Mouse (Mus musculus): ENCODE measurements around the gene Moap1. TPM values are rescaled to one million over a fixed set of nuclear protein-coding genes. Genes with fewer than 3 reads are reported as not detected.
A peak's percentile ranks its signal among the peaks of the same experiment; 100 is the strongest.

Moap1 gene
- polyA plus RNA-seq, 1 experiment from 2014 or later, result 6.8 TPM

DNA sequence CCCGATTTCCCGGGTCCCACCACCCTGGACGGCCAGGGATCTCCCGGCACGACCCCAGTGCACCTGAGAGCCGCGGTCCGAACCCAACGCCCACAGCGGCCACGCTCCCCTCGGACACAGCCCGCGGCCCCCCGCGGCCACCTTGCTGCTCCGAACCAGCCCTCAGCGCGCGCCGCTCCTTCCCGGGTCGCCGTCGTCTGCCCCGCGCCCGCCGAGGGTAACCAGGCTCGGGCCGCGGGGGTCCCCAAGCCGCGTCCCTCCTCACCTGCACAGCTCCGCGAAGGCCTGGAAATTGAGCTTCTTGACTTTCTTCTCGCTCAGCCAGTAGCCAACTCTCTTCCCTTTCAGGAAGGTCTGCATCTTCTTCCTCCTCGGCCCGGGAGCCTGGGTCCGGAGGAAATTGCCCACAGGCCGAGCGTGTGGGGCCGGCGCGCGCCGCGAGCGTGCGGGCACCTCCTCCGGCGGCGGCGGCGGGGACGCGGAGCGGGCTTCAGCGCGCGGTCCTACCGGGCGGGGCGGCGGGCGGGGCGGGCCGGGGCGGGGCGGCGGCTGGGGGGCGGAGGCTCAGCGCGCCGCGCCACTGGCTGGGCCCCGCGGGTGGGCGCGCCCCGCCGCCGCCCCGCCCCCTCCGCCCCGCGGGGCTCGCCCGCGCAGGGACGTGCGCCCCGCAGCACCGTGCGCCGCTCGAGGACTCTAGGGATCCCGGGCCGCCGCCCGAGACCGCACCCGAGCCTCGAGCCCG lies 38.8 kb downstream of the Moap1 start, which contains the start of gene Itpk1:
Itpk1 (minus strand) TSS at position 474 of the 742 bp plus-strand sequence.
- H3K36me3 ChIP-seq (ENCODE audit: control insufficient read depth, insufficient read depth), result no peaks in the 10 kb centered on the region
- H3K9me3 ChIP-seq (replicated peaks; ENCODE audit: control insufficient read depth, low read length), result no peaks in the 10 kb centered on the region
- peaks cover 8% of the 10 kb centered on the region for H3K27me3 ChIP-seq (ENCODE audit: control insufficient read depth, insufficient read depth, low read depth, low read length)
- peak within 1 kb of the TSS; percentile 99 for H3K4me2 ChIP-seq (ENCODE audit: low read depth, low read length)
- H3K4me3 ChIP-seq (ENCODE audit: low read depth, low read length), result peak within 1 kb of the TSS; percentile 76
- H3K27ac ChIP-seq (ENCODE audit: low read length), result peak within 1 kb of the TSS; percentile 84
- ATAC-seq (ENCODE audit: low read depth), result peak; percentile 97
- peaks cover 32% of the 10 kb centered on the region for H3K4me1 ChIP-seq (ENCODE audit: control insufficient read depth, low read depth, low read length)
- under 1% methylated on average over 55 of the region's 105 CpGs for WGBS (ENCODE audit: insufficient replicate concordance)
- peak within 1 kb of the TSS; percentile 78 for H3K9ac ChIP-seq (ENCODE audit: low read depth, low read length)

DNA sequence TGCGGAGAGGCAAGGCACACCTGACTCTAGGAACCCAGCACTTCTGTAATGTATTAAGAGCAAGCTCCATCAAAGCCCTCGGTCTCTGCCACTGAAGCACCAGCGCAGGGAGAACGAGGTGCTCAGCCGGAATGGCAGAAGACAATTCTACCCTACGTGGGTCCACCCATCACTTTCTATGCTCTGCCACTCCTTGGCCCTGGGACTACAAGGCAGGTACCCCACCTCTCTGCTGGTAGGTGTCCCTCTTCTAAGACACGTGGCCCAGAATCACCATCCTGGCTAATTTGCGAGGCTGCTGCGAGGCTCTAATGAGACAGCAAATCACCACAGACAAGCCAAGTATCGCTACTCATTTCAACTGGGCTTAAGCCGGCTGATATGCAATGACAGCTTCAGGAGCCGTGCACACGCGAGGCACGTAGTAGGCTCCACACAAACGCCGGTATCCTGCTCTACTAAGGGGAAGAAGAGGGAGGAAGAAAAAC lies 39.5 kb downstream of the Moap1 start:
- peak overlapping the region; percentile 99 for H3K4me2 ChIP-seq (ENCODE audit: low read depth, low read length)
- 12% methylated on average over 17 of the region's 17 CpGs for WGBS (ENCODE audit: insufficient replicate concordance)
- H3K4me1 ChIP-seq (ENCODE audit: control insufficient read depth, low read depth, low read length), result peaks cover 32% of the 10 kb centered on the region
- no peaks in the 10 kb centered on the region for H3K36me3 ChIP-seq (ENCODE audit: control insufficient read depth, insufficient read depth)
- peak overlapping the region; percentile 77 for H3K9ac ChIP-seq (ENCODE audit: low read depth, low read length)
- peaks cover 8% of the 10 kb centered on the region for H3K27me3 ChIP-seq (ENCODE audit: control insufficient read depth, insufficient read depth, low read depth, low read length)
- H3K9me3 ChIP-seq (replicated peaks; ENCODE audit: control insufficient read depth, low read length), result no peaks in the 10 kb centered on the region
- peak overlapping the region; percentile 76 for H3K4me3 ChIP-seq (ENCODE audit: low read depth, low read length)
- no peak overlapping the region for H3K27ac ChIP-seq (ENCODE audit: low read length)
- ATAC-seq (ENCODE audit: low read depth), result 0 out of 2 replicates have a peak, but pooled peaks have one; percentile 1

DNA sequence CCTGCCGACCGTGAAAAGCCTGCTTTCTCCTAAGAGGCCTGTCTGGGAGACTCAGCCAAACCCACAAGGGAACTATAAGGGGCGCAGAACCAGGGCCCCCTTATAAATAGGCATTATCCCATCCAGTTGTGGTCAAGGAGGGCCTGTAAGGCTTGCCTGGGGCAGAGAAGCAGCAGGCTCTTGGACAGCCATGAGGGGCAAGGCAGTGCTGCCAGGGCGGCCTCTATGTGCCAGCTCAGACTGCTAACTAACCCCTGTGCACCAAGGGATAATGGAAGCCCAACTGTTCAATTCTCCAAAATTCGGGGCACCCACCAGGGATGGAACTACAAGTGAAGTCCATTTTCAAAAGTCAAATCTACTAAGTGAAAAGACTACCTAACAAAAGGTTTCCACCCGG lies 40.0 kb downstream of the Moap1 start:
- WGBS (ENCODE audit: insufficient replicate concordance), result 45% methylated on average over 6 of the region's 6 CpGs

DNA sequence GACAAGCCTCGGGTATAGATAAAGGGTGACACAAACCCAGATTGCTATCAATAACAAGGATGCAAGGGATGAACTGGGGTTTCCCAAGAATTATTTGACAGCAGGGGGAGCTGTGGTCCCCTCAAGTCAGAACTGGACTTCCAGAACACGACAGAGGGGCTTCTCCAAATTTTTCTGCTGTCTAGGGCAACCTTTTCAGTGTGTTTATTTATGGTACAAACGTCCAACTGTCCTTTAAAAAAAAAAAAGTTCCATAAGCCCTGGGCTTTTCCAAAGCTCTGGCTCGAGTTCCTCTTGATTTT lies 40.4 kb downstream of the Moap1 start:
- H3K27ac ChIP-seq (ENCODE audit: low read length), result no peak overlapping the region
- peaks cover 40% of the 10 kb centered on the region for H3K4me1 ChIP-seq (ENCODE audit: control insufficient read depth, low read depth, low read length)
- no peak overlapping the region; the same call in 1 of the 2 replicates for H3K9ac ChIP-seq (ENCODE audit: low read depth, low read length)
- H3K4me2 ChIP-seq (ENCODE audit: low read depth, low read length), result peak overlapping the region; percentile 99
- 7% methylated on average over 4 of the region's 4 CpGs for WGBS (ENCODE audit: insufficient replicate concordance)
- H3K9me3 ChIP-seq (replicated peaks; ENCODE audit: control insufficient read depth, low read length), result no peaks in the 10 kb centered on the region
- H3K36me3 ChIP-seq (ENCODE audit: control insufficient read depth, insufficient read depth), result no peaks in the 10 kb centered on the region
- ATAC-seq (ENCODE audit: low read depth), result no peak
- peaks cover 8% of the 10 kb centered on the region for H3K27me3 ChIP-seq (ENCODE audit: control insufficient read depth, insufficient read depth, low read depth, low read length)
- peak overlapping the region; percentile 25; the same call in 1 of the 2 replicates for H3K4me3 ChIP-seq (ENCODE audit: low read depth, low read length)

More for the DNA sequence above, 40.0 kb downstream of the Moap1 start:
- no peak overlapping the region for H3K27ac ChIP-seq (ENCODE audit: low read length)
- peak overlapping the region; percentile 76 for H3K4me3 ChIP-seq (ENCODE audit: low read depth, low read length)
- no peak overlapping the region for H3K9ac ChIP-seq (ENCODE audit: low read depth, low read length)
- H3K4me2 ChIP-seq (ENCODE audit: low read depth, low read length), result peak overlapping the region; percentile 99
- peaks cover 8% of the 10 kb centered on the region for H3K27me3 ChIP-seq (ENCODE audit: control insufficient read depth, insufficient read depth, low read depth, low read length)
- H3K4me1 ChIP-seq (ENCODE audit: control insufficient read depth, low read depth, low read length), result peaks cover 36% of the 10 kb centered on the region
- ATAC-seq (ENCODE audit: low read depth), result no peak
- H3K36me3 ChIP-seq (ENCODE audit: control insufficient read depth, insufficient read depth), result no peaks in the 10 kb centered on the region
- no peaks in the 10 kb centered on the region for H3K9me3 ChIP-seq (replicated peaks; ENCODE audit: control insufficient read depth, low read length)

DNA sequence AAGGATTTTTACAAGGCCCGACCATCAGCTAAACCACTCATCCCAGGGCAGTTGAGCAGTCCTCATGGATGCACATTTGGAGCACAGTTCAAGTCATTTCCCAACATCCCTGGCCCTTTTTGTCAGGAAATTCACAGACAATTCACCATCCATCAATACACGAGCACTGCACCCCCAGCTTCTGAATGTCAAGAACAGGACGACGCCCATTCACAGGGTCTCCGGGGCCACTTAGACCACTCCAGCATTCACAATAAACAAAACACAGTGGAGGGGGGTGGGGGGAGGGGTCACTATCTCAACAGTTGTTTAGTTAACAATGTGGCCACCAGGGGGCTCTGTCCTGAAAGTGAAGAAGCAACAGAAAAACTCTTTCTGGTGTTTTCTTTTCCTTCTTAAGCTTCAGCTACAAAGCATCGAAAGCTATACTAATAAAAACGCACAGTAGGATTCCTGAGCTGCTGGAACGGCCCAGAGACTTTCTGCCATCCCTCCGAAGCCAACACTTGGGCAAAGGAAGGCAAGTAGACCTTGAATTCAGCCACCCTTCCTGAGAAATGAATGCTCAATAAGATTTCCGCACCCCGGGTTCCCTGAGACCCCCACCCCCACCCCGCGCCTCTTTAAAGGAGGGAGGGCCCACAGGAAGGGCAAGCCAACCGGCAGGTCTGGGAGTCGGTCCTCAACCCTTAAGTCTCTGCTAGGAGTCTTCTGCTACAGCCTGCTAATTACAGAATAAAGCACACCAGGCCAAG lies 40.9 kb downstream of the Moap1 start:
- H3K27me3 ChIP-seq (ENCODE audit: control insufficient read depth, insufficient read depth, low read depth, low read length), result peaks cover 6% of the 10 kb centered on the region
- H3K9me3 ChIP-seq (replicated peaks; ENCODE audit: control insufficient read depth, low read length), result no peaks in the 10 kb centered on the region
- peaks cover 45% of the 10 kb centered on the region for H3K4me1 ChIP-seq (ENCODE audit: control insufficient read depth, low read depth, low read length)
- peak overlapping the region; percentile 25; the same call in 1 of the 2 replicates for H3K4me3 ChIP-seq (ENCODE audit: low read depth, low read length)
- H3K36me3 ChIP-seq (ENCODE audit: control insufficient read depth, insufficient read depth), result no peaks in the 10 kb centered on the region
- ATAC-seq (ENCODE audit: low read depth), result no peak
- peak overlapping the region; percentile 38 for H3K27ac ChIP-seq (ENCODE audit: low read length)
- H3K9ac ChIP-seq (ENCODE audit: low read depth, low read length), result no peak overlapping the region; the same call in 1 of the 2 replicates
- H3K4me2 ChIP-seq (ENCODE audit: low read depth, low read length), result peak overlapping the region; percentile 99
- WGBS (ENCODE audit: insufficient replicate concordance), result 8% methylated on average over 15 of the region's 15 CpGs

DNA sequence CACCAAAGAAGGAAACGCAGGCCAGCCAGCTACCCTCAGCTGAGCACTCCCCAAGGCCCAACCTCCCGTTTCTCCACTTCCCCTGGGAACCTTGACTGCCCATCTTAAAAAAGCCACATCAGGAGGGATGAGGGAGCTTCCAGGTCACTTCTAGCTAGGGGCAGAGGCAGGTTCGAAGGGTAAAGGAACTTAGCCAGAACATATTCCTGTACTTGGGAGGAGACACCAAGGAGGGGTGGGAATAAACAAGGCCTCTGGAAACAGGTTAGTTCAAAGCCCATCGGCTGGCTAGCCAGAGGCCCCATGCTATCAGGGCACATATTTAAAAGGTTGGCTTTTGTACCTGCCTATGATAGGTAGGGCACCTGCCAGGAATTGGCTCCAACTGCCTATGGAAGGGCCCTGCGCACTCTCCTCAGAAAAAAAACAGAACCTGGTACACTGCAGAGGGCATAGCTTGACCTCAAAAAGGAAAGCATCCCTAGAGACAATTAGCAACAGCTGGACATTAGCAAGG lies 41.7 kb downstream of the Moap1 start:
- ATAC-seq (ENCODE audit: low read depth), result no peak
- Histone ChIP-seq H3K4me2 (ENCODE audit: low read depth, low read length) (no peak overlapping the region), H3K9ac (ENCODE audit: low read depth, low read length) (no peak overlapping the region), H3K9me3 (replicated peaks; ENCODE audit: control insufficient read depth, low read length) (no peaks in the 10 kb centered on the region), H3K4me3 (ENCODE audit: low read depth, low read length) (no peak overlapping the region), H3K27ac (ENCODE audit: low read length) (no peak overlapping the region), H3K4me1 (ENCODE audit: control insufficient read depth, low read depth, low read length) (peaks cover 53% of the 10 kb centered on the region), H3K36me3 (ENCODE audit: control insufficient read depth, insufficient read depth) (no peaks in the 10 kb centered on the region), H3K27me3 (ENCODE audit: control insufficient read depth, insufficient read depth, low read depth, low read length) (peaks cover 3% of the 10 kb centered on the region; the same call in 1 of the 2 replicates)
- WGBS (ENCODE audit: insufficient replicate concordance), result 70% methylated on average over 5 of the region's 5 CpGs

DNA sequence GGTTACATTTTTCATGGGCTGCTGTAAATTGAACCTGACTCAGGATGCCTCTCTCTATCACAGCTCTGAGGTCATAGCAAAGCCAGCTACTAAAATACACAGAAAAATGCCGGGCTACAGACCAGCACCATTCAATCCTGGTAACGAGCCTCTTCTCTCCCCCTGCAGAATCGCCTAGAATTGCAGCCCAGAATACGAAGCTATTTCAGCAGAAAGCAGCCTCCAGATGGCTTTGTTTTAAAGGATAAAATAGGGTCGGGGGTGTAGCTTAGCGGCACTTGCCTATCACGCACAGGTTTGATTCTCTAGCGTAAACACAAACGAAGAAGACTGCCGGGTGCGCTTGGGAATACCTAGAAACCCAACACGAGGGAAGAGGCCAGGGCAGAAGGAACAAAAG lies 43.0 kb downstream of the Moap1 start:
- 73% methylated on average over 12 of the region's 12 CpGs for WGBS (ENCODE audit: insufficient replicate concordance)
- no peaks in the 10 kb centered on the region for H3K9me3 ChIP-seq (replicated peaks; ENCODE audit: control insufficient read depth, low read length)
- no peaks in the 10 kb centered on the region for H3K27me3 ChIP-seq (ENCODE audit: control insufficient read depth, insufficient read depth, low read depth, low read length)
- no peak overlapping the region for H3K4me2 ChIP-seq (ENCODE audit: low read depth, low read length)
- no peak for ATAC-seq (ENCODE audit: low read depth)
- H3K4me3 ChIP-seq (ENCODE audit: low read depth, low read length), result no peak overlapping the region
- peaks cover 59% of the 10 kb centered on the region for H3K4me1 ChIP-seq (ENCODE audit: control insufficient read depth, low read depth, low read length)
- no peak overlapping the region for H3K27ac ChIP-seq (ENCODE audit: low read length)
- no peak overlapping the region for H3K9ac ChIP-seq (ENCODE audit: low read depth, low read length)
- H3K36me3 ChIP-seq (ENCODE audit: control insufficient read depth, insufficient read depth), result no peaks in the 10 kb centered on the region

DNA sequence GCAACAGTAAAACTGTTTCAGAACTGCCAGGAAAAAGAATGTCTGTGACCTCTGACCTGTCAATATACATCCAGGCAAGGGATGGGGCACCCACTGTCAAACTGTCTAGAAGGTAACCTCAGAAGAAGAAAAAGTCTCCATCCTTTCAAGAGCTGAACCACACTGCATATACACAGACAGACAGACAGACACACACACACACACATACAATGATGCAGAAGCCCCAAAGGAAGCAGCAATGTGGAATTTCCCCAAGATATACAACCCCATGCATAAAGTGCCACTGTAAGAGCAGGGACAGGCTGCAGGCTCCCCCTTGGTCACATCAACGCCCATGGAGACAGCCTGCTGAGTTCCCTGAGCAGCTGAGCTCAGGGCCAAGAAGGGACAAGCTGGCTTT lies 44.3 kb downstream of the Moap1 start:
- H3K9me3 ChIP-seq (replicated peaks; ENCODE audit: control insufficient read depth, low read length), result no peaks in the 10 kb centered on the region
- 55% methylated on average over 1 of the region's 1 CpGs for WGBS (ENCODE audit: insufficient replicate concordance)
- H3K4me2 ChIP-seq (ENCODE audit: low read depth, low read length), result no peak overlapping the region
- H3K27me3 ChIP-seq (ENCODE audit: control insufficient read depth, insufficient read depth, low read depth, low read length), result no peaks in the 10 kb centered on the region
- H3K4me3 ChIP-seq (ENCODE audit: low read depth, low read length), result no peak overlapping the region
- peaks cover 54% of the 10 kb centered on the region for H3K4me1 ChIP-seq (ENCODE audit: control insufficient read depth, low read depth, low read length)
- H3K27ac ChIP-seq (ENCODE audit: low read length), result no peak overlapping the region
- H3K9ac ChIP-seq (ENCODE audit: low read depth, low read length), result no peak overlapping the region
- ATAC-seq (ENCODE audit: low read depth), result no peak
- no peaks in the 10 kb centered on the region for H3K36me3 ChIP-seq (ENCODE audit: control insufficient read depth, insufficient read depth)

All from liver, embryonic 16.5 days (tissue).